Mouse (Mus musculus) heart, embryonic 14.5 days (tissue): ENCODE measurements at regions not wholly inside any gene's neighbourhood (a gene's known extent, or its start where the extent isn't known, plus 50 kb on each side); places are given as distances from the start of the nearest gene placed in this dataset.
"Not testable (repeated sequence)": the region's sequence is repeated elsewhere in the genome, so short reads cannot be mapped to it uniquely, and the experiment has no call there.

Experiments used
- ATAC-seq: fragments of 200-750 bp; cut with Nextera tagmentation; 2 replicates; pipeline ENCODE4 v1.8.0; 2017; ENCODE audit warnings: low read depth, moderate TSS enrichment; ENCODE audit not compliant: insufficient number of reproducible peaks, insufficient read depth, low FRiP score
- H3K27ac ChIP-seq, 2 experiments: fragments of 200-500 bp in 1 of 2; fragments of 300-500 bp in 1 of 2; sonication (generic) in 1 of 2; replicated peaks in 1 of 2; 2 replicates each; pipeline ENCODE4 v1.5.1; 2012 to 2014; ENCODE audit warnings: low read depth in 2 of 2, low read length in 2 of 2, control low read depth in 1 of 2, mild to moderate bottlenecking in 1 of 2, mixed read lengths in 1 of 2; ENCODE audit not compliant: control insufficient read depth in 1 of 2, insufficient read depth in 1 of 2
- H3K27me3 ChIP-seq: fragments of 300-500 bp; sonication (generic); 2 replicates; pipeline ENCODE4 v1.6.1; 2014; ENCODE audit warnings: mild to moderate bottlenecking, low read length, control low read depth; ENCODE audit not compliant: control insufficient read depth, insufficient read depth
- H3K36me3 ChIP-seq: fragments of 300-500 bp; sonication (generic); 2 replicates; pipeline ENCODE4 v1.6.1; 2014; ENCODE audit warnings: mild to moderate bottlenecking, control low read depth, low read length, mixed read lengths; ENCODE audit not compliant: control insufficient read depth, insufficient read depth
- H3K4me1 ChIP-seq, 2 experiments: fragments of 200-500 bp in 1 of 2; fragments of 300-500 bp in 1 of 2; sonication (generic) in 1 of 2; 2 replicates each; pipeline ENCODE4 v1.6.1; 2012 to 2014; ENCODE audit warnings: low read length in 2 of 2, control low read depth in 1 of 2, mixed read lengths in 1 of 2; ENCODE audit not compliant: control insufficient read depth in 2 of 2, insufficient read depth in 2 of 2
- H3K4me2 ChIP-seq: fragments of 300-500 bp; sonication (generic); 2 replicates; pipeline ENCODE4 v1.6.1; 2014; ENCODE audit warnings: mild to moderate bottlenecking, low read length
- H3K4me3 ChIP-seq, 2 experiments: fragments of 200-500 bp in 1 of 2; fragments of 300-500 bp in 1 of 2; sonication (generic) in 1 of 2; 2 replicates each; pipeline ENCODE4 v1.5.1; 2012 to 2014; ENCODE audit warnings: low read length in 2 of 2, mild to moderate bottlenecking in 2 of 2, control low read depth in 1 of 2, low read depth in 1 of 2, moderate library complexity in 1 of 2; ENCODE audit not compliant: control insufficient read depth in 1 of 2, insufficient read depth in 1 of 2
- H3K9ac ChIP-seq: fragments of 300-500 bp; sonication (generic); 2 replicates; pipeline ENCODE4 v1.6.1; 2014; ENCODE audit warnings: mild to moderate bottlenecking, low read length
- H3K9me3 ChIP-seq: fragments of 300-500 bp; sonication (generic); 2 replicates; pipeline ENCODE4 v1.6.1; 2016; ENCODE audit warnings: low read length, control low read depth; ENCODE audit not compliant: control insufficient read depth
- WGBS: fragments of 180-500 bp; shearing (Covaris S2); extraction: QIAGEN DNeasy Blood & Tissue Kit; methylation state at CpG from one replicate; pipeline ENCODE4 v1.1.7; 2014; 5-methylcytosine and 5-hydroxymethylcytosine counted together

DNA sequence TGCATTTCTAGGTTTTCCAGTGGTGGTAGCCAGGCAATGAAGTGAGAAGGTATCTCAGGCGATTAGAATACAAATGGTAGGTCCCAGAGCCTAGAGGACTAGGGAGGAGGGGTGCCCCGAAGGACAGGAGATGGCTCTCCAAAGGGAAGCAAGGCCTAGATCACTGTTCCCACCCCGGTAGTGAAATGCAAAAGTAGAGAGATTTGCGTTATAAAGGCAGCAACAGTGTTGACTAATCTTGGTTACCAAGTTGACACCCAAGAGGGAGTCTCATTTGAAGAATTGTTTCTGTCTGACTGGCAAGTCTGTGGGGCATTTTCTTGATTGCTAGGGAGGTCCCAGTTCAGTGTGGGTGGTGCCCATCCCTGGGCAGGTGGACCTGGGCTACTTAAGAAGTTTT, 278.8 kb downstream of the Diras2 start:
- H3K9me3 ChIP-seq: no peaks in the 10 kb centered on the region; the same call in 1 of the 2 replicates
- H3K9ac ChIP-seq: no peak overlapping the region
- WGBS: 61% methylated on average over 4 of the region's 4 CpGs
- ATAC-seq: no peak
- H3K27ac ChIP-seq: no peak overlapping the region
- no peaks in the 10 kb centered on the region for H3K4me1 ChIP-seq
- H3K27me3 ChIP-seq: no peaks in the 10 kb centered on the region
- H3K4me3 ChIP-seq: no peak overlapping the region
- no peak overlapping the region for H3K4me2 ChIP-seq
- H3K36me3 ChIP-seq: no peaks in the 10 kb centered on the region

DNA sequence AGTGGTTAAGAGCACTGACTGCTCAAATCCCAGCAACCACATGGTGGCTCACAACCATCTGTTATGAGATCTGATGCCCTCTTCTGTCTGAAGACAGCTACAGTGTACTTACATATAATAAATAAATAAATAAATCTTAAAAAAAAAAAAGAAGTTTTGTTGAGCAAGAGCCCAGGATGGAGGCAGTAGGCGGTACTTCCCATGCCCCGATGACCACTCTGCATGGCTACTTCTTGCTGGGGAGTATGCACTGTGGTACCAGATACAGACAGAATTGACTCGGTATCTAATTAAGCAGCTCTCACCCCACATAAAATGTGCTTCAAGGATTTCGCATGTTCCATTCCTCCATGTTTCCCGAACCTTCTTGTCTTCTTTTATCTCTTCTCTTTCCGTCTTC, 278.4 kb downstream of the Diras2 start:
- H3K9ac ChIP-seq, H3K27me3 ChIP-seq, H3K4me1 ChIP-seq, H3K4me2 ChIP-seq, H3K27ac ChIP-seq, H3K4me3 ChIP-seq, ATAC-seq, H3K9me3 ChIP-seq, H3K36me3 ChIP-seq: not testable (repeated sequence)
- 31% methylated on average over 6 of the region's 6 CpGs for WGBS

DNA sequence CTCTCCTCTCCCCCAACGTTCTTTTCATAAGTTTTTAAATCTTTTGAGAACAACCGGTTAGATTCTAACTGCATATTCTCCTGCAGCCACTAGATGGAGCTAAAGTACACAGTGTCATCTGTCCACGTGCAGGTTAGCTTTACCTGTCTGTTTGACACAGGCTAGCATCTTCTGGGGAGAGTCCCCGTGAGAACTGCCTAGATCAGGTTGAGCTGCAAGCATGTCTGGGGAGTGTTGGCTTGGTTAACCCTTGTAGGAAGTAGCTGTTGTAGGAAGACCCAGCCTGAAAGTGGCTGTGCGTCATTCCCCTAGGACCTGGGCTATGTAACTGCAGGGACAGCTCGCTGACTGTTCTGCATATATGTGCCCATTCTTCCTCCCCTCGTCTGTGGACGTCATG, 277.9 kb downstream of the Diras2 start:
- 28% methylated on average over 8 of the region's 8 CpGs for WGBS
- no peak for ATAC-seq
- Histone ChIP-seq H3K4me1 (no peaks in the 10 kb centered on the region), H3K9me3 (no peaks in the 10 kb centered on the region; the same call in 1 of the 2 replicates), H3K27me3 (no peaks in the 10 kb centered on the region), H3K4me3 (no peak overlapping the region), H3K27ac (no peak overlapping the region), H3K4me2 (no peak overlapping the region), H3K36me3 (no peaks in the 10 kb centered on the region), H3K9ac (no peak overlapping the region)

DNA sequence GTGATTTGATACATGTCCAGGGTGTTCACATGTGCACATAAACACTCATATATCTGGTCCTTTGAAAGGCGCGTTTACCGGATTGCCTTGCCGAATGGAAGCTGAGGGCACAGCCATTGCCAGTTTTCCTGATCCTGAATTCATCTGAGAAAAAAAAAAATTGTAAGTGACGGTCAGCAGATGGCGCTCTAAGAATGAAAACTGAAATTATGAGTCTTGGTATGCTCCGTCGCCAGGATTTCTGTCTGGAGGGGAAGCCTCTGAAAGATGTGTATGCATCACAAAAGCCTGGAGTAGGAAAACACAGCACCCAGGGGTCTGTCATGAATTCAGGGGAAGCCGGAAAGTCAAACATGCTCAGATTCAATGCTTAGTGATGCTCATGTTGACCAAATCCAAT, 276.9 kb downstream of the Diras2 start:
- Histone ChIP-seq H3K9ac (no peak overlapping the region), H3K27ac (no peak overlapping the region), H3K9me3 (no peaks in the 10 kb centered on the region; the same call in 1 of the 2 replicates), H3K27me3 (no peaks in the 10 kb centered on the region), H3K36me3 (no peaks in the 10 kb centered on the region), H3K4me2 (no peak overlapping the region), H3K4me3 (no peak overlapping the region), H3K4me1 (no peaks in the 10 kb centered on the region)
- no peak for ATAC-seq
- 17% methylated on average over 9 of the region's 9 CpGs for WGBS

DNA sequence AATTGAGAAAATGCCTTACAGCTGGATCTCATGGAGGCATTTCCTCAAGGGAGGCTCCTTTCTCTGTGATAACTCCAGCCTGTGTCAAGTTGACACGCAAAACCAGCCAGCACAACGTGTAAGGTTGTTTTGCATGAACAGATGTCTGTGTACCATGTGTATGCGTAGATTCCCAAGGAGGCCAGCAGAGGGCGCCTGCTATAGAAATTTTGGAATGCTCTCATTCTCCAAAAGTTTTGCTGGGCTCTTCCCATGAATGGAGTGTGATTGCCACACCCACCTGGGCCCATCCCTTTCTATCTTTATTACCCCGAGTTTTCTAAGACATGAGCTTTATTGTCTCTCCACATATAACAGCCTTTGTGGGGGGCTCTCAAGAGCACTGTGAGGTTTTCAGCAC, 275.4 kb downstream of the Diras2 start:
- no peaks in the 10 kb centered on the region for H3K27me3 ChIP-seq
- WGBS: 66% methylated on average over 5 of the region's 5 CpGs
- H3K36me3 ChIP-seq: no peaks in the 10 kb centered on the region
- no peak overlapping the region for H3K9ac ChIP-seq
- no peak for ATAC-seq
- H3K27ac ChIP-seq: no peak overlapping the region
- H3K4me1 ChIP-seq: no peaks in the 10 kb centered on the region
- H3K4me2 ChIP-seq: no peak overlapping the region
- H3K4me3 ChIP-seq: no peak overlapping the region
- no peaks in the 10 kb centered on the region; the same call in 1 of the 2 replicates for H3K9me3 ChIP-seq

DNA sequence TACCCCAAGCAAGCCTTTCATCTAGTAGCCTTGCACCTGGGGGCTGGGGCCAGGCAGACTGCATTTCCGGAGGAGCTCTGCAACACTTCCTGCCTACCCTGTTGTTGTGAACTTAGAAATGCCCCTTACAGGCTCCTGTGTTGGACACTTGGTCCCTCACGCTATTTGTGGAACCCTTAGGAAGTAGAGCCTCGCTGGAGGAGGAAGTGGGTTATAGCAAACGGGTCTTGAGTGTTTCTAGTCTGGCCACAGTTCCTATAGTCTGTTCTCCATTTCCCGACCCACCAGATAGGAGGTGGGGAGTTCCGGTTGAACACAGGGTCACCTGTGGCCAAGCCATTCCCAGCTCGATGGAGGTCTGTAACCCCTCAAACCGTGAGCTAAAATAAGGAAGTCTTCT, 272.7 kb downstream of the Diras2 start:
- no peak overlapping the region for H3K4me3 ChIP-seq
- H3K36me3 ChIP-seq: no peaks in the 10 kb centered on the region
- H3K27ac ChIP-seq: no peak overlapping the region
- 73% methylated on average over 8 of the region's 8 CpGs for WGBS
- H3K27me3 ChIP-seq: no peaks in the 10 kb centered on the region
- H3K4me2 ChIP-seq: no peak overlapping the region
- H3K9ac ChIP-seq: no peak overlapping the region
- no peaks in the 10 kb centered on the region for H3K4me1 ChIP-seq
- H3K9me3 ChIP-seq: no peaks in the 10 kb centered on the region; the same call in 1 of the 2 replicates
- ATAC-seq: no peak

DNA sequence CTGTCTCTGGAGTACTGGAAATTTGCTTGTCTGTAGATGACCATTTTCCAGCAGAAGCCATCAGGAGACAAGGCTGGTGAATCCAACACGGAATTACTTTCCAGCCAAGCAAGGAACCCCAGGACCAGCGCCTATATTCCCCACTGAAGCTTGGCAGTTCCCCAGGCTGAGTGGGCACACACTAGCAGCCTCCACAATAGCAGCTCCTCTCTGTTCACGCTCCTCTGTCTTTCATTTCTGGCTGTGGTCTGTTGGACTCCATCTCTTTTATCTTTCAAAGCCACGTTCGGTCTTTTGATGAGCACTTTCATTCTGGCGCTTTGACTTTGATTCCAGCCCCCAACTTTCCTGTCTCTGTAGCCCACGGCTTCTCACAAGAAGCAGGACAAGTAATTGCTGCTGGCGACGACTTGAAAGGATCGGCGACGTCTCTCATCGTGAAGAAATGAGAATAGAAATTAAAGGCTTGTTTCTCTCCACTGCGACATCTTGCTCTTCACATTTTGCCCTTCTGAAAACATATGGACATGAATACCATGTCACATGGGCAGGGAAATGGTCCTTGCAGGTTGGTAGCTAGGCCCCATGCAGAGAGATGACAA, 268.0 kb downstream of the Diras2 start:
- Histone ChIP-seq H3K9ac (no peak overlapping the region), H3K4me2 (no peak overlapping the region), H3K4me3 (no peak overlapping the region), H3K4me1 (no peaks in the 10 kb centered on the region; a peak in 1 of 4 replicates), H3K36me3 (no peaks in the 10 kb centered on the region), H3K9me3 (no peaks in the 10 kb centered on the region), H3K27ac (no peak overlapping the region), H3K27me3 (no peaks in the 10 kb centered on the region)
- WGBS: 86% methylated on average over 14 of the region's 14 CpGs
- no peak for ATAC-seq

DNA sequence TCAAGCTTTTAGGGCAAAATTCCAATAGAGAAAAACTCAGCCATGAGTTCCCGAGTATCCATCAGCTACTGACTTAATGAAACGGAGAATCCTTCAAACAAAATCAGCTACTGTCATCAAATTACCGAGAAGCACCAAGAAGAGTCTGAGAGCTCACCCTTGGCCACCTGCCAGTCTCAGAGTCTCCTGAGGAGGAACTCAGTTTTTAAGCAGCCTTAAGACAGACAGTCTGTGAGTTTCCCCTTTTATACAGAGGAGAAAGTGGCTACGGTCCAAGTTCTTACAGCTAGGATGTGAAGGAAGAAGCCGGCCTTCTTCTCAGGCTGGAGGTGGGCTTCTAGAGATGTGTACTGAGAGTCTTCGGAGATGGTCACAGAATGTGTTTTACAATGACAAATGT, 262.8 kb downstream of the Diras2 start:
- 63% methylated on average over 6 of the region's 6 CpGs for WGBS
- no peak overlapping the region for H3K9ac ChIP-seq
- H3K27ac ChIP-seq: no peak overlapping the region
- ATAC-seq: no peak
- peaks cover 0 to 3% of the 10 kb centered on the region in 2 experiments; a peak in 2 of 4 replicates for H3K4me1 ChIP-seq
- H3K27me3 ChIP-seq: no peaks in the 10 kb centered on the region
- no peak overlapping the region for H3K4me3 ChIP-seq
- no peaks in the 10 kb centered on the region for H3K36me3 ChIP-seq
- no peak overlapping the region for H3K4me2 ChIP-seq
- no peaks in the 10 kb centered on the region for H3K9me3 ChIP-seq
